Mouse (Mus musculus) heart, embryonic 10.5 days (tissue): ENCODE measurements around the gene Malsu1. TPM values are rescaled to one million over a fixed set of nuclear protein-coding genes. Genes with fewer than 3 reads are reported as not detected.

Source experiments
- DNase-seq: peaks from one replicate; pipeline ENCODE4 v3.0.0-alpha.2; 2017; ENCODE audit warnings: low spot score
- H3K27ac ChIP-seq: fragments of 300-500 bp; sonication (generic); 2 replicates; pipeline ENCODE4 v1.5.1; 2016; ENCODE audit warnings: mild to moderate bottlenecking
- H3K27me3 ChIP-seq: fragments of 300-500 bp; sonication (generic); 2 replicates; pipeline ENCODE4 v1.6.1; 2016; ENCODE audit warnings: mild to moderate bottlenecking; ENCODE audit not compliant: poor library complexity, insufficient read depth, severe bottlenecking
- H3K36me3 ChIP-seq: fragments of 300-500 bp; sonication (generic); 2 replicates; pipeline ENCODE4 v1.6.1; 2016; ENCODE audit warnings: mild to moderate bottlenecking, moderate library complexity
- H3K4me1 ChIP-seq: fragments of 300-500 bp; sonication (generic); 2 replicates; pipeline ENCODE4 v1.6.1; 2016; ENCODE audit warnings: mild to moderate bottlenecking
- H3K4me3 ChIP-seq: fragments of 300-500 bp; sonication (generic); 2 replicates; pipeline ENCODE4 v1.5.1; 2016; ENCODE audit warnings: mild to moderate bottlenecking, moderate library complexity
- H3K9me3 ChIP-seq: fragments of 300-500 bp; sonication (generic); 2 replicates; pipeline ENCODE4 v1.6.1; 2016; ENCODE audit warnings: mild to moderate bottlenecking, moderate library complexity
- WGBS: fragments of 180-500 bp; shearing (Covaris S2); methylation state at CpG from one replicate; pipeline ENCODE4 v1.1.7; 2016; 5-methylcytosine and 5-hydroxymethylcytosine counted together
- polyA plus RNA-seq: library from polyadenylated mRNA; unstranded; fragments of >200 nt; fragmentation: Nextera tagmentation; extraction: Ambion mirVana; gene quantifications from 2 replicates; pipeline ENCODE4 v1.2.1, GENCODE M21; 2016

Malsu1 gene
- polyA plus RNA-seq, 1 experiment from 2014 or later = 63.1 TPM

- no peak overlapping the region for H3K27ac ChIP-seq
- 81% methylated on average over 7 of the region's 7 CpGs for WGBS
- no peak overlapping the region for H3K4me3 ChIP-seq
These were observed 22.8 kb downstream of the Malsu1 start for GRCm38 (mm10) chr6:49096421-49096820.

GRCm38 (mm10) chr6:49096933-49097461, 23.4 kb downstream of the Malsu1 start:
- peaks cover 33% of the 10 kb centered on the region for H3K4me1 ChIP-seq
- H3K27me3 ChIP-seq = no peaks in the 10 kb centered on the region
- H3K27ac ChIP-seq = no peak overlapping the region
- no peaks in the 10 kb centered on the region for H3K9me3 ChIP-seq
- 65% methylated on average over 13 of the region's 13 CpGs for WGBS
- H3K36me3 ChIP-seq = peaks cover 58% of the 10 kb centered on the region
- DNase-seq = no peak
- H3K4me3 ChIP-seq = no peak overlapping the region

More at GRCm38 (mm10) chr6:49096421-49096820, 22.8 kb downstream of the Malsu1 start:
- peaks cover 32% of the 10 kb centered on the region for H3K4me1 ChIP-seq
- no peaks in the 10 kb centered on the region for H3K9me3 ChIP-seq
- DNase-seq = no peak
- no peaks in the 10 kb centered on the region for H3K27me3 ChIP-seq
- H3K36me3 ChIP-seq = peaks cover 62% of the 10 kb centered on the region

DNA sequence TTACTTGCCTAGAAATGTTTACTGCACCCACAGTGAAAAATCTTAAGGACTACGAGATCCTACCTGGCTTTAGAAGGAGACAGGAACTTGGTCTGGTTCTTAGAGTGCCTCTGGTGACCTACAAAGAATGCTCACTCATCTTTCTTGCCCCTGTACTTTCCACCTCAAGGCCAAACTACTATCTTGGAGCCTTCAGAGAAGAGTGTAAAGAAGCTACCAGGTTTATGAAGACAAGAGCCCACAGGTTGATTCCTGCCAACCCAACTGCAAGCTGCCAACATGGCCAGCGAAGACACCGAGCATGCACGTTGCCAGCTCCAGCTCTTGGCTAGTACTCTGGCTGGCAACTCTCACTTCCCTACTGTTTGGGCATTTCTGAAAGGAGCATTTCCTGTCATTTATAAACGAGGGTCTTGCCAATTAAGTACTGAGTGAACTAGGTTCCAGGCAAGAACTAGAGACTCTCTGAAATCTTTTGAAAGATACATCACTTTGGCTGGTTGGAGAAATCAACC, 24.1 kb downstream of the Malsu1 start:
- H3K4me3 ChIP-seq = no peak overlapping the region
- peaks cover 58% of the 10 kb centered on the region for H3K36me3 ChIP-seq
- WGBS = 85% methylated on average over 5 of the region's 5 CpGs
- no peak overlapping the region for H3K27ac ChIP-seq
- no peak for DNase-seq
- no peaks in the 10 kb centered on the region for H3K27me3 ChIP-seq
- peaks cover 33% of the 10 kb centered on the region for H3K4me1 ChIP-seq
- H3K9me3 ChIP-seq = no peaks in the 10 kb centered on the region

DNA sequence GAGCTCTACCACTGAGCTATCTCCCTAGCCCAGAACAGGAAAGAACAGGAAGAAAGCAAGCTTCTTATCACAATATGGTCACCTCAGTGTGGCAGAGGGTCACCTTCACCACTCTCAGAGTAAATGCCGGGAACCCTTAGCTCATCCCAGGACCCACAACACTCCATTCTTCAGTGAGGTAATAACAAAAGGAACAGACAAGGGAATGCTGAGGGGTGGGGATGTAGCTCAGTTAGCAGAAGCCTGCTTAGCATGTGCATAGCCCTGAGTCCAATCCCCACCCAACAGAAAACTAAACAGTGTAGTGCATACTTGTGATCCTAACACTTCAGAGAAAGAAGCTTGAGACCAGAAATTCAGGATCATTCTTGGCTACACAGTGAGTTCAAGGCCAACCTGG, 25.5 kb downstream of the Malsu1 start:
- peaks cover 33% of the 10 kb centered on the region for H3K4me1 ChIP-seq
- 0 out of 2 replicates have a peak overlapping the region, but pooled peaks have one; percentile 2 for H3K27ac ChIP-seq
- H3K4me3 ChIP-seq = no peak overlapping the region
- 35% methylated on average over 1 of the region's 1 CpGs for whole genome bisulfite sequencing
- H3K27me3 ChIP-seq = no peaks in the 10 kb centered on the region
- no peak for DNase-seq
- H3K36me3 ChIP-seq = peaks cover 59% of the 10 kb centered on the region
- no peaks in the 10 kb centered on the region for H3K9me3 ChIP-seq

GRCm38 (mm10) chr6:49106746-49107500, 33.3 kb downstream of the Malsu1 start:
- DNase-seq = no peak
- Histone ChIP-seq H3K4me1 (peaks cover 15% of the 10 kb centered on the region; the same call in 1 of the 2 replicates), H3K27me3 (no peaks in the 10 kb centered on the region), H3K36me3 (peaks cover 85% of the 10 kb centered on the region), H3K4me3 (no peak overlapping the region), H3K27ac (no peak overlapping the region), H3K9me3 (no peaks in the 10 kb centered on the region)
- WGBS = 89% methylated on average over 15 of the region's 15 CpGs

DNA sequence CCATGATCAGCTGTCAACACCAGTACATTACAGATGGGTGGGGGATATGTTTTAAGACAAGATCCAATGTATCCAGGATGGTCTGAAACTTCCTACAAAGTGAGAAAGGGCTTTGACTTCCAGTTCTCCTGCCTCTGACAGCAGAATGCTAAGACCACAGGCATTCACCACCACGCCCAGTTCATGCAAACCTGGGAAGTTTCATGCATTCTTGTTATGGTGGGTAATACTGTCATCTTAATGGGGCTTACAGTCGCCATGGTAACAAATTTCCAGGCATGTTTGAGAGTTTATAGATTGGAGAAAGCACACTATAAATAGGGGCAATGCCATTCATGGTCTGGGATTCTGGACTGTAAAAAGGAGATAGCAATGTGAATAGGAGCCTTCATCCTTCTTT, 35.6 kb downstream of the Malsu1 start:
- DNase-seq = no peak
- Histone ChIP-seq H3K27ac (no peak overlapping the region), H3K4me1 (peaks cover 15% of the 10 kb centered on the region; the same call in 1 of the 2 replicates), H3K27me3 (no peaks in the 10 kb centered on the region), H3K36me3 (peaks cover 77% of the 10 kb centered on the region), H3K4me3 (no peak overlapping the region), H3K9me3 (no peaks in the 10 kb centered on the region)
- 85% methylated on average over 2 of the region's 2 CpGs for WGBS

DNA sequence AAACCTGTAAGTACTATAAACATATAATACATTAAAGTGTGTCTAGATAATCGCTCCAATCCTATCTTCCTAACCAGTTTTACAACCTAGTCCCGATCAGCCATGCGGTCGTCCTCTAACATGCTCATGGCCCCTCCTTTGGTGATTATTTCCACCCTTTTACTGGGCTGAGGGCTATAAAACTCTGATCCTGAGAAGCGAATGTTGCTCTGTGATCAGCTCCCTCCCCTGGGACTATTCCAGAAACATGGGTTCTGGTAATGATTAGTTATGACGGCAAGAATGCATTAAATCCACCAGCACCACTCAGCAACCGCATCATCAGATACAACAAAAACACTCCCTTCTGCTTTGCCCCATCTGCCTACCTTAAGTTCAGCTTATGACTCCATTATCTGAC, 40.3 kb downstream of the Malsu1 start:
- 92% methylated on average over 7 of the region's 7 CpGs for WGBS
- H3K36me3 ChIP-seq = peaks cover 68% of the 10 kb centered on the region

GRCm38 (mm10) chr6:49114457-49114856, 40.9 kb downstream of the Malsu1 start:
- Histone ChIP-seq H3K4me3 (no peak overlapping the region), H3K36me3 (peaks cover 63% of the 10 kb centered on the region), H3K4me1 (peaks cover 15% of the 10 kb centered on the region; the same call in 1 of the 2 replicates), H3K9me3 (no peaks in the 10 kb centered on the region), H3K27ac (no peak overlapping the region), H3K27me3 (no peaks in the 10 kb centered on the region)
- WGBS = 90% methylated on average over 6 of the region's 6 CpGs
- no peak for DNase-seq

More for the DNA sequence above, 40.3 kb downstream of the Malsu1 start:
- Histone ChIP-seq H3K9me3 (no peaks in the 10 kb centered on the region), H3K4me3 (no peak overlapping the region), H3K4me1 (peaks cover 15% of the 10 kb centered on the region; the same call in 1 of the 2 replicates), H3K27me3 (no peaks in the 10 kb centered on the region), H3K27ac (no peak overlapping the region)
- DNase-seq = no peak

DNA sequence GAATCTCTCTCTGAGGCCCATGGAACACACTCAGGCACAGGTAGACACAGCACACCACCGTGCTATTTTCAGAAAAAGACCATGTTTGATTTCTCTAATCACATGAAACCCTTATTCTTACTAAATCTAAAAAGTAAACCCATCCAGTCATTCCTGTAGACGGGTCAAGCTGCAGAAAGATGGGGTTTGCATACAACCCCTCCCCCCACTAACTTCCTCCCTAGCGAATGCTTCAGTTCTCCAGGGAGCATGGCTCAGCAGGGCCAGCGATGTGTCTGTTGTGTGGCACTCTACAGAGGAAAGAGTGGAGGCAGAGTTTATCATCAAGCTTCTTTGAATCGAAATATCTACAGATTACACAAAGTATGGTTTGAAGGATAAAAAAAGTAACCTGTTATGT, 42.0 kb downstream of the Malsu1 start:
- WGBS = 72% methylated on average over 5 of the region's 5 CpGs
- H3K36me3 ChIP-seq = peaks cover 62% of the 10 kb centered on the region

DNA sequence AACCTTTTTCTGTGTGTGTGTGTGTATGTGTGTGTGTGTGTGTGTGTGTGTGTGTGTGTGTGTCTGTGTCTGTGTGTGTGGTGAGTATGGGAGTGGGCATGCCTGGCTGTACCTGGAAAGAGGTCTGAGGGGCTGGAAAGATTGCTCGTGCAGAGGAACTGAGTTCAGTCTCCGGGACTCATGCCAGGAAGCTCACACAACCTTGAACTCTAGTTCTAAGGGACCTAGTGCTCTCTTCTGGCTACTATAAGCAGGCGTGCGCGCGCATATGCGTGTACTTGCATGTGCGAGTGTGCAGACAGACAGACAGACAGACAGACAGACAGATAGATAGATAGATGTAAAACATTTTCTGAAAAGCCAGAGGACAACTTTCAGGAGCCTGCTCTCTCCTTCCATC, 42.6 kb downstream of the Malsu1 start:
- Histone ChIP-seq H3K9me3 (no peaks in the 10 kb centered on the region), H3K36me3 (peaks cover 59% of the 10 kb centered on the region), H3K4me3 (no peak overlapping the region), H3K27ac (no peak overlapping the region), H3K4me1 (peaks cover 5% of the 10 kb centered on the region; the same call in 1 of the 2 replicates), H3K27me3 (no peaks in the 10 kb centered on the region)
- DNase-seq = no peak
- 92% methylated on average over 8 of the region's 8 CpGs for WGBS

More for the DNA sequence above, 42.0 kb downstream of the Malsu1 start:
- Histone ChIP-seq H3K27ac (no peak overlapping the region), H3K4me3 (no peak overlapping the region), H3K9me3 (no peaks in the 10 kb centered on the region), H3K27me3 (no peaks in the 10 kb centered on the region), H3K4me1 (peaks cover 12% of the 10 kb centered on the region; the same call in 1 of the 2 replicates)
- DNase-seq = no peak

DNA sequence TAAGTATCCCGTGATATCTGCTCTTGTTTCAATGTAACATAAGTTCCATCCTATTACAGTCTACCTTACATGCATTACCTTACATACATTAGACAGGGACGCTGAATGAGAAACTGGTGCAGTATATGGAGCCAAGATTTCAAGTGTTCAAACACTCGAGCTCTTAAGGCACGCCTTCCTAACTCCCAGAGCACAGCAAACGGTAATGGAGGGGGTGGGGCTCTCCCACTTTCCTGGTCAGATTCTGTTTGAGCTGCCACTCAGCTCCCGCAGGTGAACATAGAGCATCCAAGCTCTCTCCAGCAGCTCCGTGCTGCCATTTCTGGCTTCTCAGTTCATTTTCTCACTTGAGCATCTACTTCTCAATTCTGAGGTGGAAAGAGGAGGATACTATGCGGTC, 44.9 kb downstream of the Malsu1 start:
- Histone ChIP-seq H3K4me3 (no peak overlapping the region), H3K27me3 (no peaks in the 10 kb centered on the region), H3K9me3 (no peaks in the 10 kb centered on the region), H3K4me1 (no peaks in the 10 kb centered on the region), H3K27ac (no peak overlapping the region), H3K36me3 (peaks cover 61% of the 10 kb centered on the region)
- 78% methylated on average over 8 of the region's 8 CpGs for WGBS
- DNase-seq = no peak

DNA sequence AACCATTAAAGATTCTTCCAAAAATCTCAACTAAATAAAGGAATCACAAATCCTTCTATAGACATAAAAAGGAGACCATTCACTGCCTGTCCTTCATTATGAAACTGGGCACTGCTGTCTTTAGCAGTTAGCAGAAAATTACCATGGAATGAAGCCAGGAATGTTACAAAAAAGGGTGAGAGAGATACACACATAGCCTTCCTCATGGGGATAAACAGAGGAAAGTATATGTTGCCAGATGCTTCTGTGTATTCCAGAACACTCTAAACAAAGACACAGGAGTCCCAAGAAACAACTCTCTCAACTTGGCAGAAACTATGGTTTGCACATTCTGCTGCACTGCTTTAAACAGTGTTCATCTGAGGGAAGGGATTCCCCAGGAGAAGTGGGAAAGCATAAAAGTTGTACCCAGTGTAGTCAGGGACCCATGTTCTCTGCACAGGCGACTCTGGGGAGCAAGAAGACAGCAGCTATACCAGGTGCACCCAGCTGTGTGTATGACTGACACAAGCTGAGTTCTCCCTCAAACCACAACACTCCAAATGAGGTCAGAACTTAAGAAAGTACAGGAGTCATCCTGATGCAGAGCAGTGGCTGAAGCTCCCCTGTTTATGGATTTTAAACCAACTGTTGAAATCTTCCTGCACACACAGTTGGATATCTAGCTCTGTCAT, 46.0 kb downstream of the Malsu1 start:
- peaks cover 49% of the 10 kb centered on the region for H3K36me3 ChIP-seq
- no peaks in the 10 kb centered on the region for H3K9me3 ChIP-seq
- DNase-seq = no peak

DNA sequence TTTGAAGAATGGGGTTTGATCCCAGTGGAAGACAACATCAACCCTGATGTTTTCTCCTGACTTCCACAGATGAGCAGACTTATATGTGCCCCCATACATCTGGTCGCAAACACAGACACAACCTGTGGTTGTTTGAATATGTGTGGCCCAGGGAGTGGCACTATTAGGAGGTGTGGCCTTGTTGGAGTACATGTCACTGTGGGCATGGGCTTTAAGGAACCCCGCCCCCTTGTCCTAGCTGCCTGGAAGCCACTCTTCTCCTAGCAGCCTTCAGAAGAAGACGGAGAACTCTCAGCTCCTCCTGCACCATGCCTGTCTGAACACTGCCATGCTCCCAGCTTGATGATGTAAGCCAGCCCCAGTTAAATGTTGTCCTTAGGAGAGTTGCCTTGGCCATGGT, 46.8 kb downstream of the Malsu1 start:
- H3K9me3 ChIP-seq = no peaks in the 10 kb centered on the region
- no peak overlapping the region for H3K4me3 ChIP-seq
- peaks cover 51% of the 10 kb centered on the region for H3K36me3 ChIP-seq
- no peak for DNase-seq
- WGBS = 79% methylated on average over 3 of the region's 3 CpGs
- no peak overlapping the region for H3K27ac ChIP-seq
- H3K27me3 ChIP-seq = no peaks in the 10 kb centered on the region
- H3K4me1 ChIP-seq = no peaks in the 10 kb centered on the region

More for the DNA sequence above, 46.0 kb downstream of the Malsu1 start:
- 83% methylated on average over 1 of the region's 1 CpGs for WGBS
- Histone ChIP-seq H3K27me3 (no peaks in the 10 kb centered on the region), H3K27ac (no peak overlapping the region), H3K4me1 (no peaks in the 10 kb centered on the region), H3K4me3 (no peak overlapping the region)
